Mouse (Mus musculus): ENCODE results near the gene Atp23.

Gene Atp23

GRCm38 (mm10) chr10:126900821-126901487, at the start of gene Atp23:
Gene Atp23 (minus strand): TSS chr10:126901355.
- peak; percentile 59 for DNase-seq (ENCODE audit: low spot score)

- no peak for DNase-seq (ENCODE audit: low spot score)
Measured at GRCm38 (mm10) chr10:126950572-126950971, 49.4 kb upstream of the Atp23 start.

GRCm38 (mm10) chr10:126949824-126950223, 48.7 kb upstream of the Atp23 start:
- DNase-seq (ENCODE audit: low spot score), result no peak

- DNase-seq (ENCODE audit: low spot score), result no peak
Measured at GRCm38 (mm10) chr10:126945531-126945930, 44.4 kb upstream of the Atp23 start.

- no peak for DNase-seq (ENCODE audit: low spot score)
Measured at GRCm38 (mm10) chr10:126940949-126941348, 39.8 kb upstream of the Atp23 start.

- DNase-seq (ENCODE audit: low spot score), result no peak
Measured at GRCm38 (mm10) chr10:126935556-126936381, 34.6 kb upstream of the Atp23 start.

- DNase-seq (ENCODE audit: low spot score), result no peak
Measured at GRCm38 (mm10) chr10:126935121-126935520, 34.0 kb upstream of the Atp23 start.

GRCm38 (mm10) chr10:126934561-126934960, 33.4 kb upstream of the Atp23 start:
- no peak for DNase-seq (ENCODE audit: low spot score)

GRCm38 (mm10) chr10:126931760-126932139, 30.6 kb upstream of the Atp23 start:
- no peak for DNase-seq (ENCODE audit: low spot score)

- no peak for DNase-seq (ENCODE audit: low spot score)
Measured at GRCm38 (mm10) chr10:126931123-126931759, 30.1 kb upstream of the Atp23 start.

- DNase-seq (ENCODE audit: low spot score), result no peak
Measured at GRCm38 (mm10) chr10:126930270-126931121, 29.3 kb upstream of the Atp23 start.

GRCm38 (mm10) chr10:126929543-126929942, 28.4 kb upstream of the Atp23 start:
- DNase-seq (ENCODE audit: low spot score), result no peak

- no peak for DNase-seq (ENCODE audit: low spot score)
Measured at GRCm38 (mm10) chr10:126928819-126929206, 27.7 kb upstream of the Atp23 start.

GRCm38 (mm10) chr10:126928011-126928818, 27.1 kb upstream of the Atp23 start:
- peak; percentile 57 for DNase-seq (ENCODE audit: low spot score)

- no peak for DNase-seq (ENCODE audit: low spot score)
Measured at GRCm38 (mm10) chr10:126927101-126927961, 26.2 kb upstream of the Atp23 start.

- no peak for DNase-seq (ENCODE audit: low spot score)
Measured at GRCm38 (mm10) chr10:126925391-126925790, 24.2 kb upstream of the Atp23 start.

GRCm38 (mm10) chr10:126924087-126924486, 22.9 kb upstream of the Atp23 start:
- no peak for DNase-seq (ENCODE audit: low spot score)

GRCm38 (mm10) chr10:126920220-126920619, 19.1 kb upstream of the Atp23 start:
- no peak for DNase-seq (ENCODE audit: low spot score)

GRCm38 (mm10) chr10:126919067-126919466, 17.9 kb upstream of the Atp23 start:
- peak; percentile 96 for DNase-seq (ENCODE audit: low spot score)

- no peak for DNase-seq (ENCODE audit: low spot score)
Measured at GRCm38 (mm10) chr10:126914288-126914687, 13.1 kb upstream of the Atp23 start.

Measured in layer of hippocampus, adult 9-10 months (tissue).